Mouse (Mus musculus): ENCODE measurements around the gene Rtl3. TPM values are rescaled to one million over a fixed set of nuclear protein-coding genes. Genes with fewer than 3 reads are reported as not detected.

The Rtl3 gene
- total RNA-seq (2015; ENCODE audit: low replicate concordance) (not detected in 2 replicates), total RNA-seq (2017; ENCODE audit: low replicate concordance) (not detected in 2 replicates)

- no peak for ATAC-seq (replicated peaks; ENCODE audit: low FRiP score, poor library complexity, severe bottlenecking)
Observed at GRCm38 (mm10) chrX:106840409-106840808, at the start of gene Rtl3. TSS of gene Rtl3 (minus strand) at chrX:106840644.

- ATAC-seq (replicated peaks; ENCODE audit: low FRiP score, poor library complexity, severe bottlenecking): no peak
Observed at GRCm38 (mm10) chrX:106872315-106872714, 31.9 kb upstream of the Rtl3 start.

- no peak for ATAC-seq (replicated peaks; ENCODE audit: low FRiP score, poor library complexity, severe bottlenecking)
Observed at GRCm38 (mm10) chrX:106871894-106872293, 31.4 kb upstream of the Rtl3 start.

GRCm38 (mm10) chrX:106871426-106871825 lies 31.0 kb upstream of the Rtl3 start:
- ATAC-seq (replicated peaks; ENCODE audit: low FRiP score, poor library complexity, severe bottlenecking): no peak

- no peak for ATAC-seq (replicated peaks; ENCODE audit: low FRiP score, poor library complexity, severe bottlenecking)
Observed at GRCm38 (mm10) chrX:106853523-106854300, 13.3 kb upstream of the Rtl3 start.

- ATAC-seq (replicated peaks; ENCODE audit: low FRiP score, poor library complexity, severe bottlenecking): no peak
Observed at GRCm38 (mm10) chrX:106839591-106839990, 853 bp downstream of the Rtl3 start.

- no peak for ATAC-seq (replicated peaks; ENCODE audit: low FRiP score, poor library complexity, severe bottlenecking)
Observed at GRCm38 (mm10) chrX:106830494-106830893, 9.9 kb downstream of the Rtl3 start.

- ATAC-seq (replicated peaks; ENCODE audit: low FRiP score, poor library complexity, severe bottlenecking): no peak
Observed at GRCm38 (mm10) chrX:106809560-106810226, 30.8 kb downstream of the Rtl3 start.

GRCm38 (mm10) chrX:106804387-106804786 lies 36.1 kb downstream of the Rtl3 start:
- ATAC-seq (replicated peaks; ENCODE audit: low FRiP score, poor library complexity, severe bottlenecking): no peak

GRCm38 (mm10) chrX:106794686-106795085 lies 45.8 kb downstream of the Rtl3 start:
- ATAC-seq (replicated peaks; ENCODE audit: low FRiP score, poor library complexity, severe bottlenecking): no peak

Other genes starting within 250 kb of the Rtl3 start
- 1.4 and 1.7 TPM in 2 replicates for gene Cysltr1, start 237.0 kb downstream of the Rtl3 start, total RNA-seq (2015; ENCODE audit: low replicate concordance)
- gene Cysltr1, start 237.0 kb downstream of the Rtl3 start, total RNA-seq (2017; ENCODE audit: low replicate concordance): not detected in 2 replicates
- gene Lpar4, start 80.0 kb upstream of the Rtl3 start, total RNA-seq (2015; ENCODE audit: low replicate concordance): not detected in 2 replicates
- gene Lpar4, start 80.0 kb upstream of the Rtl3 start, total RNA-seq (2017; ENCODE audit: low replicate concordance): not detected in 2 replicates
- gene P2ry10, start 247.8 kb upstream of the Rtl3 start, total RNA-seq (2015; ENCODE audit: low replicate concordance): 1.4 and 2.9 TPM in 2 replicates
- gene P2ry10, start 247.8 kb upstream of the Rtl3 start, total RNA-seq (2017; ENCODE audit: low replicate concordance): 0.53 and 1.2 TPM in 2 replicates